Mouse (Mus musculus) MEL (cell line): ENCODE data around the gene Pusl1. TPM values are rescaled to one million over a fixed set of nuclear protein-coding genes. Genes with fewer than 3 reads are reported as not detected.

Experiments used
- DNase-seq: peaks from one replicate; pipeline ENCODE4 v3.0.0; 2011; ENCODE audit warnings: low read depth, low spot score
- H3K27ac ChIP-seq: 2 replicates; pipeline ENCODE4 v1.5.1; 2012; ENCODE audit warnings: low read depth, mild to moderate bottlenecking, control low read depth, low read length, moderate library complexity; ENCODE audit not compliant: control insufficient read depth
- H3K27me3 ChIP-seq, 2 experiments: fragments of 150-350 bp in 1 of 2; sonication (generic) in 1 of 2; 2 replicates each; pipeline ENCODE4 v1.6.1; 2012; ENCODE audit warnings: low read length in 2 of 2, mild to moderate bottlenecking in 2 of 2, improper control_type of control experiment in 1 of 2, moderate library complexity in 1 of 2; ENCODE audit not compliant: insufficient read depth in 2 of 2, control insufficient read depth in 1 of 2
- H3K36me3 ChIP-seq, 2 experiments: 2 replicates each; pipeline ENCODE4 v1.6.1; 2012 to 2014; ENCODE audit warnings: low read length in 2 of 2, improper control_type of control experiment in 1 of 2, inconsistent platforms in 1 of 2, mild to moderate bottlenecking in 1 of 2; ENCODE audit not compliant: insufficient read depth in 2 of 2, control insufficient read depth in 1 of 2
- H3K4me1 ChIP-seq, 2 experiments: fragments of 150-350 bp in 1 of 2; sonication (generic) in 1 of 2; 2 replicates each; pipeline ENCODE4 v1.6.1; 2012; ENCODE audit warnings: low read length in 2 of 2, improper control_type of control experiment in 1 of 2, mild to moderate bottlenecking in 1 of 2; ENCODE audit not compliant: insufficient read depth in 2 of 2, control insufficient read depth in 1 of 2
- H3K4me3 ChIP-seq, 2 experiments: fragments of 150-350 bp in 1 of 2; sonication (generic) in 1 of 2; 2 replicates each; pipeline ENCODE4 v1.5.1; 2012; ENCODE audit warnings: low read depth in 2 of 2, low read length in 2 of 2, mild to moderate bottlenecking in 2 of 2, moderate library complexity in 2 of 2, control low read depth in 1 of 2, improper control_type of control experiment in 1 of 2; ENCODE audit not compliant: control insufficient read depth in 1 of 2, insufficient read depth in 1 of 2
- H3K79me2 ChIP-seq: 2 replicates; pipeline ENCODE4 v1.6.1; 2012; ENCODE audit warnings: mild to moderate bottlenecking, low read length, moderate library complexity; ENCODE audit not compliant: control insufficient read depth, poor library complexity, insufficient read depth
- H3K9ac ChIP-seq: 2 replicates; pipeline ENCODE4 v1.6.1; 2012; ENCODE audit warnings: low read depth, mild to moderate bottlenecking, control low read depth, low read length, moderate library complexity; ENCODE audit not compliant: control insufficient read depth, poor library complexity, severe bottlenecking
- H3K9me3 ChIP-seq: fragments of 150-350 bp; sonication (generic); replicated peaks from 2 replicates; pipeline ENCODE4 v1.6.1; 2012; ENCODE audit warnings: mild to moderate bottlenecking, low read length, improper control_type of control experiment, moderate library complexity; ENCODE audit not compliant: insufficient read depth
- BHLHE40 ChIP-seq: IDR thresholded peaks from 2 replicates; pipeline ENCODE4 v1.6.1; 2012; ENCODE audit warnings: low read depth, mild to moderate bottlenecking, inconsistent platforms, low read length, improper control_type of control experiment, borderline replicate concordance
- CHD1 ChIP-seq: IDR thresholded peaks from 2 replicates; pipeline ENCODE4 v1.6.1; 2012; ENCODE audit warnings: low read depth, mild to moderate bottlenecking, inconsistent platforms, low read length, improper control_type of control experiment
- CTCF ChIP-seq, 3 experiments: IDR thresholded peaks in 2 of 3; conservative IDR thresholded peaks in 1 of 3; 2 replicates each; pipeline ENCODE4 v1.5.1; 2011 to 2012; ENCODE audit warnings: low read length in 3 of 3, low read depth in 2 of 3, mild to moderate bottlenecking in 2 of 3, improper control_type of control experiment in 1 of 3, inconsistent platforms in 1 of 3, mixed read lengths in 1 of 3, moderate library complexity in 1 of 3; ENCODE audit not compliant: control insufficient read depth in 1 of 3, insufficient read depth in 1 of 3, poor library complexity in 1 of 3, severe bottlenecking in 1 of 3
- ELF1 ChIP-seq: IDR thresholded peaks from 2 replicates; pipeline ENCODE4 v1.6.1; 2014; ENCODE audit warnings: low read depth, mild to moderate bottlenecking, inconsistent platforms, low read length, improper control_type of control experiment, moderate library complexity
- EP300 ChIP-seq, 2 experiments: IDR thresholded peaks; 2 replicates each; pipeline ENCODE4 v1.6.1; 2011; ENCODE audit warnings: improper control_type of control experiment in 2 of 2, low read length in 2 of 2, low read depth in 1 of 2, mild to moderate bottlenecking in 1 of 2
- GABPA ChIP-seq: IDR thresholded peaks from 2 replicates; pipeline ENCODE4 v1.6.1; 2012; ENCODE audit warnings: low read depth, mild to moderate bottlenecking, inconsistent platforms, low read length, improper control_type of control experiment, moderate library complexity
- GATA1 ChIP-seq: IDR thresholded peaks from 2 replicates; pipeline ENCODE4 v1.6.1; 2011; ENCODE audit warnings: low read depth, low read length, improper control_type of control experiment
- HCFC1 ChIP-seq: IDR thresholded peaks from 2 replicates; pipeline ENCODE4 v1.6.1; 2012; ENCODE audit warnings: low read depth, mild to moderate bottlenecking, inconsistent platforms, low read length, improper control_type of control experiment, moderate library complexity
- JUND ChIP-seq: IDR thresholded peaks from 2 replicates; pipeline ENCODE4 v1.6.1; 2011; ENCODE audit warnings: low read depth, mild to moderate bottlenecking, improper control_type of control experiment, low read length
- KAT2A ChIP-seq: conservative IDR thresholded peaks from 2 replicates; pipeline ENCODE4 v1.6.1; 2012; ENCODE audit warnings: low read depth, low read length, improper control_type of control experiment, inconsistent platforms
- MAFK ChIP-seq: IDR thresholded peaks from 2 replicates; pipeline ENCODE4 v1.6.1; 2011; ENCODE audit warnings: low read depth, mild to moderate bottlenecking, low read length, improper control_type of control experiment, borderline replicate concordance
- MAX ChIP-seq: IDR thresholded peaks from 2 replicates; pipeline ENCODE4 v1.6.1; 2011; ENCODE audit warnings: low read length, improper control_type of control experiment
- MAZ ChIP-seq: IDR thresholded peaks from 2 replicates; pipeline ENCODE4 v1.6.1; 2012; ENCODE audit warnings: low read depth, mild to moderate bottlenecking, inconsistent platforms, low read length, improper control_type of control experiment
- MEF2A ChIP-seq: IDR thresholded peaks from 2 replicates; pipeline ENCODE4 v1.6.1; 2014; ENCODE audit warnings: low read depth, mild to moderate bottlenecking, inconsistent platforms, low read length, improper control_type of control experiment; ENCODE audit not compliant: poor library complexity, insufficient replicate concordance, severe bottlenecking; ENCODE audit errors: extremely low read depth
- MYB ChIP-seq: IDR thresholded peaks from 2 replicates; pipeline ENCODE4 v1.6.1; 2011; ENCODE audit warnings: mild to moderate bottlenecking, low read depth, low read length, improper control_type of control experiment
- MYC ChIP-seq: IDR thresholded peaks from 2 replicates; pipeline ENCODE4 v1.6.1; 2011; ENCODE audit warnings: low read depth, mild to moderate bottlenecking, low read length, improper control_type of control experiment, moderate library complexity
- NELFE ChIP-seq: IDR thresholded peaks from 2 replicates; pipeline ENCODE4 v1.6.1; 2011; ENCODE audit warnings: low read depth, low read length, improper control_type of control experiment
- NRF1 ChIP-seq: IDR thresholded peaks from 2 replicates; pipeline ENCODE4 v1.6.1; 2014; ENCODE audit warnings: low read depth, mild to moderate bottlenecking, inconsistent platforms, low read length, improper control_type of control experiment, moderate library complexity; ENCODE audit not compliant: poor library complexity, insufficient read depth, severe bottlenecking
- POLR2A ChIP-seq, 2 experiments: IDR thresholded peaks; 2 replicates each; pipeline ENCODE4 v1.6.1; 2011 to 2012; ENCODE audit warnings: low read length in 2 of 2, mild to moderate bottlenecking in 2 of 2, control low read depth in 1 of 2, improper control_type of control experiment in 1 of 2, low read depth in 1 of 2, moderate library complexity in 1 of 2; ENCODE audit not compliant: control insufficient read depth in 1 of 2, insufficient read depth in 1 of 2, poor library complexity in 1 of 2
- POLR2AphosphoS2 ChIP-seq: IDR thresholded peaks from 2 replicates; pipeline ENCODE4 v1.6.1; 2011; ENCODE audit warnings: low read length, improper control_type of control experiment
- POLR2AphosphoS5 ChIP-seq: IDR thresholded peaks from 2 replicates; pipeline ENCODE4 v1.6.1; 2012; ENCODE audit warnings: low read depth, borderline replicate concordance, mild to moderate bottlenecking, inconsistent platforms, low read length, moderate library complexity, mixed read lengths
- RCOR1 ChIP-seq: IDR thresholded peaks from 2 replicates; pipeline ENCODE4 v1.6.1; 2012; ENCODE audit warnings: low read depth, mild to moderate bottlenecking, inconsistent platforms, low read length, improper control_type of control experiment
- SIN3A ChIP-seq: IDR thresholded peaks from 2 replicates; pipeline ENCODE4 v1.6.1; 2012; ENCODE audit warnings: low read length, improper control_type of control experiment, inconsistent platforms
- SMC3 ChIP-seq: IDR thresholded peaks from 2 replicates; pipeline ENCODE4 v1.6.1; 2011; ENCODE audit warnings: low read depth, low read length, improper control_type of control experiment
- TAL1 ChIP-seq: IDR thresholded peaks from 2 replicates; pipeline ENCODE4 v1.6.1; 2012; ENCODE audit warnings: mild to moderate bottlenecking, inconsistent platforms, low read length, moderate library complexity, mixed read lengths
- TBP ChIP-seq: IDR thresholded peaks from 2 replicates; pipeline ENCODE4 v1.8.0; 2011; ENCODE audit warnings: low read depth, low read length, improper control_type of control experiment
- TCF12 ChIP-seq: IDR thresholded peaks from 2 replicates; pipeline ENCODE4 v1.6.1; 2014; ENCODE audit warnings: low read depth, mild to moderate bottlenecking, inconsistent platforms, low read length, improper control_type of control experiment, moderate library complexity
- USF1 ChIP-seq: IDR thresholded peaks from 2 replicates; pipeline ENCODE4 v1.6.1; 2014; ENCODE audit warnings: low read depth, mild to moderate bottlenecking, inconsistent platforms, low read length, improper control_type of control experiment, moderate library complexity
- USF2 ChIP-seq, 2 experiments: IDR thresholded peaks; 2 replicates each; pipeline ENCODE4 v1.6.1; 2011 to 2012; ENCODE audit warnings: improper control_type of control experiment in 2 of 2, low read length in 2 of 2, borderline replicate concordance in 1 of 2, inconsistent platforms in 1 of 2, low read depth in 1 of 2, mild to moderate bottlenecking in 1 of 2; ENCODE audit not compliant: insufficient read depth in 1 of 2
- ZC3H11A ChIP-seq: IDR thresholded peaks from 2 replicates; pipeline ENCODE4 v1.6.1; 2012; ENCODE audit warnings: low read depth, mild to moderate bottlenecking, inconsistent platforms, low read length, improper control_type of control experiment
- ZKSCAN1 ChIP-seq: IDR thresholded peaks from 2 replicates; pipeline ENCODE4 v1.6.1; 2012; ENCODE audit warnings: low read depth, mild to moderate bottlenecking, inconsistent platforms, low read length, improper control_type of control experiment, moderate library complexity
- ZMIZ1 ChIP-seq: IDR thresholded peaks from 2 replicates; pipeline ENCODE4 v1.6.1; 2012; ENCODE audit warnings: low read depth, mild to moderate bottlenecking, inconsistent platforms, low read length, improper control_type of control experiment, moderate library complexity
- polyA plus RNA-seq, 2 experiments: library from polyadenylated mRNA; stranded (reverse) in 1 of 2; unstranded in 1 of 2; fragments of >175 nt in 1 of 2; fragments of >200 nt in 1 of 2; gene quantifications; 2 replicates each; pipeline versions ENCODE4 v1.2.1 to v1.2.4; 2012; ENCODE audit warnings: low replicate concordance in 2 of 2, low read depth in 1 of 2; ENCODE audit not compliant: insufficient read length in 2 of 2, insufficient read depth in 1 of 2, missing spikeins in 1 of 2
- total RNA-seq: library from RNA; depleted of rRNA; stranded (reverse); fragments of 300-350 nt; gene quantifications from 2 replicates; pipeline ENCODE4 v1.2.3, GENCODE M21; 2012

Gene Pusl1
- total and polyA plus RNA-seq, 3 experiments = 65.2 to 68.4 TPM; not detected in 1

DNA sequence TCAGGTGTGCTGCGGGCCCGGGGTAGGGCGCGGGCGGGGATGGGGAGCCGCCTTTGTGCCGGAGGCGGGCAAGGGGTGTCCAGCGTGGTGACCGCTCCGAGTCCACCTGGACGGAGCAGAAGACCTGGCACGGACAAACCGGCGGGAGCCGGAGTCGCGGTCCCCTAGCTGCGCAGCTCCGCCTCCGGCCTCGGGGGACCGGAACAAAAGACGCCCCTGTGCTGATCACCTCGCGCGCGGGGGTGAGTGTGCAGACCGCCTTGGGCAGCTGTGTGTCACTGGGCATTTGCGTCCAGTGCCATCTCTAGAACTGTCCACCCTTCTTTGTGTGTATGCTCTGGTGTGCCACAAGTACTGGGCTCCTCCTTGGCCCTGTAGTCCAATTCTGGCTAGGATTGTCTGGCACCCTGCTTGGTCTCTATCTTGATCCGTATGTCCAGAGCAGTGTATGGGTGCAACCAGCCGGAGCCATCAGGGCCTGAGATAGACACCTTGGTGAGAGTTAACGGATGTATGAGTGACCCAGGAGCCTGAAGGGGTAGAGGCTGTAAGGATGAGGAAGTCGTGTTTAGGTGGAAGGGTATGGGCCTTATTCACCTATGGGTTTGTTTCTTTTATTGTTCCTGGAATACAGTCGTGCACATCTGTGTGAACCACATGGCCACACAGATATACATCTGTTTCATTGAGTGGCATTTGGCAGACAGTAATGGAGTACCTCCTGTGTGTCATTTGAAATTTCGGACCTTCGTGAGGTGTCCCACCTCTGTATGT lies 1.0 kb upstream of the Pusl1 start (continued):
- TF ChIP-seq EP300 (IDR thresholded peaks at IDR 0.05; ENCODE audit: low read depth in 1 of 2, low read length in 2 of 2) = no peak
- no peak for TF ChIP-seq CHD1
- no peak for TF ChIP-seq TCF12
- TF ChIP-seq MAX = peak; percentile 52; the same call in 1 of the 2 replicates
- no peak for TF ChIP-seq KAT2A
- TF ChIP-seq BHLHE40 = no peak
- TF ChIP-seq JUND = no peak
- TF ChIP-seq TBP = 0 out of 2 replicates have a peak, but pooled peaks have one; percentile 32
- TF ChIP-seq TAL1 = no peak
- TF ChIP-seq GATA1 = no peak

DNA sequence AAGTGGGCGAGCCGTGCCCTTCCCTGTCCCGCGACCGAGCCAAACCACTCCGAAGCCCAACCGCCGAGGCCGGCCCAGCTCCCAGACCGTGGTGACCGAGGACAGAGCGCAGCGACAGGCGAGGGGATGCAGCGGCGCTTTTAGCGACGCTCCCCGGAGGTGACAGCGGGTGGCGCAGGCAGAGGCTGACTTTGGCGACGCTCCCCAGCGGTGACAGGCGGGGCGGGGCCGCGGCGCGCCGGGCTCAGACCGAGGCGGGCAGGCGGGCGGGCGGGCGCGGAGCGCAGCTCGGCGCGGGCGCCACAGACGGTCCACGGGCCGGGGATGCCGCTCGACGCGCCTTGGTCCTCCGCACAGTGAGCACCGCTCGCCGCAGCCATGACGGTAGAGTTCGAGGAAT lies 436 bp upstream of the Pusl1 start:
- peak overlapping the region; percentile 88 for H3K27ac ChIP-seq
- H3K9me3 ChIP-seq = no peaks in the 10 kb centered on the region
- peak overlapping the region; percentile 79 to 88 for H3K4me3 ChIP-seq
- peaks cover 50% of the 10 kb centered on the region for H3K79me2 ChIP-seq
- H3K27me3 ChIP-seq = no peaks in the 10 kb centered on the region
- peak; percentile 91 for DNase-seq
- H3K9ac ChIP-seq = peak overlapping the region; percentile 94
- peaks cover 0 to 4% of the 10 kb centered on the region in 2 experiments; a peak in 3 of 4 replicates for H3K36me3 ChIP-seq
- H3K4me1 ChIP-seq = peaks cover 5 to 17% of the 10 kb centered on the region in 2 experiments; a peak in 3 of 4 replicates
- peak in 1 of 2 experiments; percentile 73; a peak in 2 of 4 replicates for TF ChIP-seq POLR2A (IDR thresholded peaks at IDR 0.05; ENCODE audit: control insufficient read depth in 1 of 2, insufficient read depth in 1 of 2, low read depth in 1 of 2, low read length in 2 of 2, poor library complexity in 1 of 2)
- TF ChIP-seq ELF1 = no peak
- TF ChIP-seq GATA1 = no peak
- 0 out of 2 replicates have a peak, but pooled peaks have one; percentile 41 for TF ChIP-seq ZMIZ1
- TF ChIP-seq CTCF (IDR thresholded peaks at IDR 0.05 in 2 of 3, conservative IDR thresholded peaks at IDR 0.05 in 1 of 3; ENCODE audit: control insufficient read depth in 1 of 3, insufficient read depth in 1 of 3, low read depth in 2 of 3, low read length in 3 of 3, poor library complexity in 1 of 3, severe bottlenecking in 1 of 3) = 0 out of 6 replicates have a peak, but pooled peaks of 1 of the 3 experiments have one; percentile 12
- 0 out of 2 replicates have a peak, but pooled peaks have one; percentile 8 for TF ChIP-seq TCF12
- TF ChIP-seq MAFK = no peak
- peak; percentile 38; the same call in 1 of the 2 replicates for TF ChIP-seq MAZ
- no peak for TF ChIP-seq ZKSCAN1
- TF ChIP-seq POLR2AphosphoS2 = no peak
- TF ChIP-seq USF2 (IDR thresholded peaks at IDR 0.05; ENCODE audit: borderline replicate concordance in 1 of 2, insufficient read depth in 1 of 2, low read depth in 1 of 2, low read length in 2 of 2) = no peak
- TF ChIP-seq GABPA = no peak
- TF ChIP-seq SIN3A = peak; percentile 9; the same call in 1 of the 2 replicates
- no peak for TF ChIP-seq EP300 (IDR thresholded peaks at IDR 0.05; ENCODE audit: low read depth in 1 of 2, low read length in 2 of 2)
- no peak for TF ChIP-seq BHLHE40
- TF ChIP-seq HCFC1 = no peak
- no peak for TF ChIP-seq NRF1
- TF ChIP-seq USF1 = no peak
- no peak for TF ChIP-seq MEF2A
- TF ChIP-seq JUND = no peak
- no peak for TF ChIP-seq MAX
- no peak for TF ChIP-seq CHD1
- TF ChIP-seq SMC3 = no peak
- TF ChIP-seq ZC3H11A = no peak
- TF ChIP-seq POLR2AphosphoS5 = no peak
- no peak for TF ChIP-seq MYB
- no peak for TF ChIP-seq MYC
- TF ChIP-seq NELFE = peak; percentile 45; the same call in 1 of the 2 replicates
- TF ChIP-seq RCOR1 = no peak
